Mouse (Mus musculus) layer of hippocampus, postnatal 25 days (tissue): ENCODE data around the gene Vwa1. TPM values are rescaled to one million over a fixed set of nuclear protein-coding genes. Genes with fewer than 3 reads are reported as not detected.

Experiments used
- microRNA-seq, 2 experiments: library from miRNA; unstranded; fragments of <30 nt; microRNA quantifications; one replicate each; pipeline ENCODE4 v1.2.0; 2021
- total RNA-seq, 2 experiments: library from RNA; stranded (reverse); gene quantifications; 2 replicates each; pipeline ENCODE4 v1.2.3; 2021

Gene Vwa1
- total RNA-seq, 2 experiments from 2014 or later, result 9.7 to 10.3 TPM

Small RNA genes within 50 kb of the gene (microRNA-seq; reads per million reads assigned to microRNA genes)
- gene Gm27743, result 0 reads per million in 2 experiments

Other genes starting within 250 kb of the Vwa1 start
- gene Nadk, start 212.3 kb downstream of the Vwa1 start, total RNA-seq, result 10 to 100 TPM; 67.1 to 68.5 TPM
- gene Slc35e2, start 173.3 kb downstream of the Vwa1 start, total RNA-seq, result 10 to 100 TPM; 41.5 to 42.5 TPM
- gene Cdk11b, start 149.8 kb downstream of the Vwa1 start, total RNA-seq, result 10 to 100 TPM; 41.1 to 47.3 TPM
- not detected for gene Gm10563, start 129.3 kb downstream of the Vwa1 start, total RNA-seq
- gene Mmp23, start 121.3 kb downstream of the Vwa1 start, total RNA-seq, result 1 to 10 TPM; 2.7 to 3.0 TPM
- gene Mib2, start 105.5 kb downstream of the Vwa1 start, total RNA-seq, result 100 to 1,000 TPM in 1 of 2 experiments, 10 to 100 TPM in 1; 96.6 to 109 TPM
- 10 to 100 TPM; 23.9 to 27.5 TPM for gene Fndc10, start 80.4 kb downstream of the Vwa1 start, total RNA-seq
- gene Ssu72, start 69.9 kb downstream of the Vwa1 start, total RNA-seq, result 10 to 100 TPM; 78.8 to 84.0 TPM
- 10 to 100 TPM; 38.0 to 39.7 TPM for gene Tmem240, start 39.9 kb downstream of the Vwa1 start, total RNA-seq
- 10 to 100 TPM; 47.5 to 56.3 TPM for gene Atad3a, start 13.6 kb downstream of the Vwa1 start, total RNA-seq
- 10 to 100 TPM; 31.3 to 33.9 TPM for gene Tmem88b, start 11.2 kb upstream of the Vwa1 start, total RNA-seq
- not detected for gene Ankrd65, start 15.7 kb upstream of the Vwa1 start, total RNA-seq
- 10 to 100 TPM; 82.3 to 93.0 TPM for gene Mrpl20, start 28.2 kb upstream of the Vwa1 start, total RNA-seq
- 10 to 100 TPM; 72.2 to 91.2 TPM for gene Ccnl2, start 37.8 kb upstream of the Vwa1 start, total RNA-seq
- gene Aurkaip1, start 56.6 kb upstream of the Vwa1 start, total RNA-seq, result 100 to 1,000 TPM in 1 of 2 experiments, 10 to 100 TPM in 1; 95.9 to 105 TPM
- gene Mxra8, start 65.0 kb upstream of the Vwa1 start, total RNA-seq, result 1 to 10 TPM; 7.5 to 7.7 TPM
- gene Dvl1, start 72.7 kb upstream of the Vwa1 start, total RNA-seq, result 10 to 100 TPM; 75.6 to 77.2 TPM
- under 1 TPM; 0.31 to 0.32 TPM for gene Tas1r3, start 88.7 kb upstream of the Vwa1 start, total RNA-seq
- gene Cptp, start 94.7 kb upstream of the Vwa1 start, total RNA-seq, result 10 to 100 TPM; 29.7 to 33.0 TPM
- gene Ints11, start 94.8 kb upstream of the Vwa1 start, total RNA-seq, result 10 to 100 TPM; 35.6 to 36.4 TPM
- 10 to 100 TPM; 58.3 to 69.5 TPM for gene Pusl1, start 117.1 kb upstream of the Vwa1 start, total RNA-seq
- 100 to 1,000 TPM; 127 to 145 TPM for gene Acap3, start 117.1 kb upstream of the Vwa1 start, total RNA-seq
- 10 to 100 TPM; 71.5 to 73.6 TPM for gene Ube2j2, start 169.1 kb upstream of the Vwa1 start, total RNA-seq
- gene C1qtnf12, start 187.6 kb upstream of the Vwa1 start, total RNA-seq, result 10 to 100 TPM; 16.7 to 17.7 TPM
- 10 to 100 TPM; 10.4 to 11.2 TPM for gene B3galt6, start 218.0 kb upstream of the Vwa1 start, total RNA-seq
- 100 to 1,000 TPM; 180 to 193 TPM for gene Sdf4, start 218.2 kb upstream of the Vwa1 start, total RNA-seq
- gene Tnfrsf4, start 239.1 kb upstream of the Vwa1 start, total RNA-seq, result 1 to 10 TPM; 1.0 to 2.2 TPM